Mouse (Mus musculus) liver, embryonic 14 days (tissue): ENCODE results near the gene Snx30. TPM values are rescaled to one million over a fixed set of nuclear protein-coding genes. Genes with fewer than 3 reads are reported as not detected.

Source experiments
- polyA plus RNA-seq: library from polyadenylated mRNA; depleted of rRNA; stranded (reverse); fragments of >200 nt; gene quantifications from 2 replicates; pipeline ENCODE4 v1.2.3, GENCODE M21; 2012; rRNA removed

Gene Snx30
- 1.7 and 1.9 TPM in 2 replicates for polyA plus RNA-seq

DNA sequence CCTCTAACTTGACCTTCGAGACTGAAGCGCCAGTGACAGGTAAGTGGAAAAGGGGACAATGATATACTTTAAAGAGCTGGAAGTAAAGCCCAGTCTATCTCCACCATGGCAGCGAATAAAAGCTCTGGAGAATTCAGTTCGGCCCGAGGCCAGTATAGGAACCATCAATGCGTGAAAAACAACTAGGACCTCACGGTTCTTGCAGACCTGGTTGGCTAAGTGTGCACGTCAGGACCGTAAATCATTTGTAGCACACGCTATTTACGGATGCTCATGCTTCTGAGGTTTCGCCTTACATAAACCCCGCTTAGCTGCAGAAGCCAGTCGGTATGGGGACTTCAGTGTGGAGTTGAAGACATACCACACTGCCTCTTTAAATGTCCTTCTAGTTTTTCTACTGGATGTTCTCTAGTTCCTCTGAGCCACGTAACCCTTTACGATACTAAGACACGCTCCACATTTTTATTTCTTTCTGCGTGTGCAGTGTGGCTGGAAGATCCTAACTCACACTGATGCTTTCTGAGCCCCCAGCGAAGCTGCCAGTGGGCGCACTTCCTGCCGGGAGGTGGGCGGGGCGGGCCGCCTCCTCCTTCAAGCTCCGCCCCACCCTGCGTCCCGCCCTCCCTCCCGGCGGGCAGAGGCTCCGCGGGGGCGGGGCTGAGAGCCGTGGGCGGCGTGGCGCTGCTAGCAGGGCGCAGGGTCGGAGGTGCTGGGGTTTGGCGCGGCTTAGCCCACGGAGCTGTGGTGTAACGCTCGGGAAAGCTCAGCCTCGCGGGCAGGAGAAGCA, at the start of gene Snx30:
Gene Snx30, plus strand, starts transcription at position 660 of the 787 bp plus-strand sequence.

DNA sequence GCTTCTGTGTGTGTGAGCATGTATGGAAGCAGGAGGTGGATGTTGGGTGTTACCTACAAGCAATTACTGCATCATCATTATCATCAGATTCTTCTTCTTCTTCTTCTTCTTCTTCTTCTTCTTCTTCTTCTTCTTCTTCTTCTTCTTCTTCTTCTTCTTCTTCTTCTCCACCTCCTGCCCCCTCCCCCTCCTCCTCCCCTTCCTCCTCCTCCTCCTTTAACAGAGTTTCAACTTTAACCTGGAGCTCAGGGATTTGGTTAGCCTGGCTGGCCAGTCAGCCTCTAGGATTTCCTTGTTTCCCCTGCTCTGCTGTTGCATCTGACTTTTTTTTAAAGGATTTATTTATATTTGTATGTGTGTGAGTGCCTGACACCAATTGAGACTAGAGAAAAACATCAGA, 4.2 kb upstream of the Snx30 start, which contains the start of gene Inip:
Gene Inip, minus strand, starts transcription at position 101 of the 400 bp plus-strand sequence.

DNA sequence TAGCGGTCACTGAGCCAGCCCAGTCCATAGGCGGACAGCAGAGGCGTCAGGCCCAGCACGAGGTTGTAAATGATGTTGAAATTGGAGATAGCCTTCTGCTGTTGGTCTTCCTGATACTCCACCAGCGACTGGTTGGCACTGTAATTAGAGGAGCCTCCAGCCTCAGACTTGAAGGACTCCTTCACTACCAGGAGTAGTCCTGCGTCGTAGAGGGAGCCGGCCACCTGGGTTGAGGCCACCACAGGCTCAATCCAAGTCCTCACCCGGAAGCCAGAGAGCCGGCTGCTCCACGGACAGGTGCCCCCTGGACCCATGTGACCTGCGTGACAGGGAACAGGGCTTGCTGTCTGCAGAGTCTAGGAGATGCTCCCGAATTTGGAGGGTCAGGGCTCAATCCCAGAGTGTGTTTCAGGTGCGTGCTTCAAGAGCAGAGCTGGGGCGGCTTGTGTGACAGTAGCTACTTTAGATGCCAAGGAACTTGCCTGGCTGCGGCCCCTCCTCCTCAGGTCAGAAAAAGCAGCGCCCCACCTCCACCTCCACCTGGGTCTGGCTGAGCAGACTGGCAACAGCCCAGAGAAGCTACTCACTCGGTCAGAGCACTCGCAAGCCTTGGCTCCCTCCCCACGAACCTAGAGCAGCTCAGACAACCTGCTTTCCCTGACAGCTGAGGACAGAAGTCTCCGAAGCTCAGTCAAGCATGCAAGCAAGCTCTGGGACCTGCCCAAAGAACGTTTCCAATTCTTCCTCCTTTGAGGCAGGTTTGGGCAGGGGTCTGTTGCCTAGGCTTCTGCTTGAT, 109.2 kb downstream of the Snx30 start, which contains the start of gene Slc46a2:
Gene Slc46a2, minus strand, starts transcription at position 449 of the 796 bp plus-strand sequence.

Other genes with a start within 250 kb of the Snx30 start
- gene Hsdl2, start 224.3 kb upstream of the Snx30 start, polyA plus RNA-seq, result 11.2 and 12.6 TPM in 2 replicates
- gene E130308A19Rik, start 179.6 kb upstream of the Snx30 start, polyA plus RNA-seq, result 2.5 and 3.2 TPM in 2 replicates
- 7.0 and 9.5 TPM in 2 replicates for gene Inip, start 4.3 kb upstream of the Snx30 start, polyA plus RNA-seq
- gene Slc46a2, start 109.2 kb downstream of the Snx30 start, polyA plus RNA-seq, result not detected in 2 replicates
- not detected in 2 replicates for gene Mup4, start 154.9 kb downstream of the Snx30 start, polyA plus RNA-seq
- gene Mup6, start 158.5 kb downstream of the Snx30 start, polyA plus RNA-seq, result not detected in 2 replicates